Mouse (Mus musculus) fat pad, adult 2 months (tissue): ENCODE measurements at regions not wholly inside any gene's neighbourhood (a gene's known extent, or its start where the extent isn't known, plus 50 kb on each side); places are given as distances from the start of the nearest gene placed in this dataset.

Experiments used
- DNase-seq: peaks from one replicate; pipeline ENCODE4 v3.0.0-alpha.2; 2011; ENCODE audit warnings: low read depth, low spot score; ENCODE audit errors: extremely low read depth

DNA sequence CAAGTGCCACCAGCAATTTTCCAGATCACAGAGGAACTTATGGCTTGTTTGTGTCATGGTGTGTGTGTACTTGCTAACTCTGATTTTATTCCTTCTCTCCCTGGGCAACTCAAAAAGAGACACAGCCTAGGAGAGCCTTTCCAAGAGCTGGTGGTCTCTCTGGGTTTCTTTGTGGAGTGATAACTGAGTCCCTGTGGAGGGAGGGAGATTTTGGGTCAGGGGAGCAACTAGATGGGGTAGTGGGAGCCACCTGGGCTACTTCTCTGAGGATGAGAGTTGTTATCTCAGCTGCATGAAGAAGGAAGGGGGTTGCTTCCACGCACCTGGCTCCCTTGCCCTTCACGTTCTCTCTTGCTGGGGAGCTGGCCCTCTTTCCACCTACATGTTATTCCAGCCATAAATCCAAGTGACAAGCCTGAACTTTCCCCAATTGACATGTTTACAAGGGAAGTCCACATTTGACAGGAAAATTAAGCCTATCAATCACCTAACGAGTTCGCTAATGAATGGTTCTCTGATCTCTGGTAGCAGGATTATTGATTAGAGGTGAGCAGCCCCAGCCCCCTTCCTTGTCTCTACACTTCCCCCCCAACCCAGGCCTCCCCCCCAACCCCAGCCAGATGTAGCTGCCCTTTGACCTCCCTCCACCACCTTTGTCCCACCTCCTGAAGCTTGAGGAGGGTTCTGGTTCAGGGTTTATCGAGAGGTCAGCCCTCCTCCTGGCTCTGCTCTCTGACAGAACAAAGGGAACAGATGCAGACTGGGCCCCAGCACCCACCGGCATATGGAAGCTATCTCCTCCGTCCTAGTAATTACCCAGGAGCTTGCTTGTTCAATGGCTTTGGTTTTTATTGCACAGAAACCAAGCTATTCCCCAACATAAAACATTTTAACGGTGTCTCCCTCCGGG lies 304.4 kb upstream of the Zfp703 start:
- DNase-seq: no peak

GRCm38 (mm10) chr8:26677584-26678138 lies 299.5 kb upstream of the Zfp703 start:
- no peak for DNase-seq

GRCm38 (mm10) chr8:26680891-26681381 lies 296.2 kb upstream of the Zfp703 start:
- DNase-seq: no peak

- no peak for DNase-seq
Measured at GRCm38 (mm10) chr8:26687146-26687545, 290.0 kb upstream of the Zfp703 start.

DNA sequence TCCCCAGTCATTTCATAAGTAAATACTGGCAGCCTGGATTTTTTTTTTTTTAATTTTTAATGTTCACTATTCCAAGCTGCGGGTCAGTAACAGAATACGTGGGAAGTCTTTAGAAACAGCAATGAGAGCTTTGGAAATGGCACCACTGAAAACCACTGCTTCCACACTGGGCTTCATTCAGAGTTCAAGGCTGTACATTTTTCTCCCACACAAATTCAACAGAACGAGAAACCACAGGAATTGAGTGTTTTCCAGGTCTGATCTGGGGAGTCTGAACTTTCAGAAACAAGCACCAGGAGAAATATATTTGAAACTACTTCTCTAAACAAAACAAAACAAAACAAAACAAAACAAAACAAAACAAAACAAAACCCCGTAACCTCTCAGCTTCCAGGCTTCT lies 289.1 kb upstream of the Zfp703 start:
- no peak for DNase-seq

GRCm38 (mm10) chr8:26688745-26689478 lies 288.2 kb upstream of the Zfp703 start:
- no peak for DNase-seq

- DNase-seq: peak; percentile 58
Measured at GRCm38 (mm10) chr8:26689479-26690177, 287.5 kb upstream of the Zfp703 start.

DNA sequence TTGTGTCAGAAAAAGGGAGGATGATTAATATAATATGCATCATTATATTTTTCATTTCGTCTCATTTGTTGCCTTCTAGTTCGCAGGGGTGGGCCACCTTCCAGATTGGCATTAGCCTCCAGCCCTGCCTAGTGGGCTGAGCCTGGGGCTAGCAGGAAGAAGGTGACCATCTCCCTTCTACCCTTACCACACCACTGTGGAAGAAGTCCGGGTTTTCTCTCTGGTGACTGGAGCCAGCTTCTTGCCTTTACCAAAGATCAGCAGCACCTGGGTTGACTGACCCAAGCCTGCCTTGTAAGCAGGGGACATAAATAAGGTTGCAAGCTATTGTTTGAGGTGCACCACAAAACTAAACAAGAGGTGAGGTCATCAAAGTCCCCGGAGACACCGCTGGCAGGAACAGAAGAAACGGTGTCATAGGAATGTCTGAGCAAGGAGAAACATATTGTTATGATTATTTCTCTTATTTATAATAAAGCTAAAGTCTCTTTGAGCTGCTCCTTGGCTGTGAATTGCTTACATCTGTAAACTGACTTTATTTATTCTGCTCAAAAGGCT lies 286.9 kb upstream of the Zfp703 start:
- DNase-seq: no peak

DNA sequence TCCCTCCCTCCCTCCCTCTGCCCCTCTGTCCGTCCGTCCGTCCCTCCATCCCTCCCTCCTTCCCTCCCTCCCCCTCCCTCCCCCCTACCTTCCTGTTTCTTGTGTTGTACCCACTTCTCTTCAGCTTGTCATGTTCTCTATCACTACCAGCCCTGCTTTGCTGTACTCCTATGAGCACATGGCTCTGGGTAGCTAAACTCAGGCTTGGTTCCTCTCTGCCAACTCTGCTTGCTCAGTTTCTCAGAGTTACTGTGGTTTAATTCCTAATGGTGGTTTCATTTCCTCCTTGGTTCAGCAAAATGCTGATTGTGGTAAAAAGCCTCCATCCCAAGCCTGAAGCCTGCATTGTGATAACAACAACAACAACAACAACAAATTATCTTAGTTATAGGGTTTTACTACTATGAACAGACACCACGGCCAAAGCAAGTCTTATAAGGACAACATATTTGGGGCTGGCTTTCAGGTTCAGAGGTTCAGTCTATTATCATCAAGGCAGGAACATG lies 279.5 kb upstream of the Zfp703 start:
- no peak for DNase-seq

GRCm38 (mm10) chr8:26698580-26698979 lies 278.5 kb upstream of the Zfp703 start:
- DNase-seq: no peak

DNA sequence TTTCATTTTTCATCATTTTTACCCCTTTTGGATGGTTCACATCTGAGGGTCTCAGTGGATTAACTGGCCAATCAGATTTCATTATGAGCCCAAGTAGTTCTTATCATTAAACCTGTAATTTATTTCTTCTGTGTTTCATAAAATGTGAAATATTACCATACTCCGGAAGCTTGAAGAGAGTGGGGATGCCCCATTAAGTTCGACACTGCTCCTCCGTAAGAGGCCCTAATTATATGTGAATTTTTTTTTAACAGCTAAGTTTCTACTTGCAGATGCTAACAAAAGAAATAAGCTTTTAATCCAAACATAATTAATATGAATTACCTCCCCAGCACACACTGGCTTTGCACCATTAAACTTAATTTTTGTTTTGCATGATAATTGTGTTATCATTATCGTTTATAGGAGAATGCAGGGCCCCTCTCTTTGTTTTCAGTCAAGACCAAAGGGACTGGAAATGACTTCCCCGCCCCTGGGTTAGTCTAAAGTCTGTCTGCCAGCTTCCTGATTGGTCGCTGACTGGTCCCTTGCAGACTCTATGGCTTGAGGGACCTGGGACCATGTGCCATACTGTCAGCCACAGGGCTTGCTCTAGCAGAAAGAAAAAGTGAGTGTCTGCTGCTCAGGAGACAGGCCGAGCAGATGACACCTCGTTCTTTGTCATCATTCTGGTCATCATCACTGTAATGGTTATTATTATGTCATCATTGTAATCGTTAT lies 270.9 kb upstream of the Zfp703 start:
- no peak for DNase-seq

- DNase-seq: no peak
Measured at GRCm38 (mm10) chr8:26706768-26707156, 270.4 kb upstream of the Zfp703 start.

GRCm38 (mm10) chr8:26713836-26714235 lies 263.3 kb upstream of the Zfp703 start:
- DNase-seq: no peak

GRCm38 (mm10) chr8:26714714-26715113 lies 262.4 kb upstream of the Zfp703 start:
- no peak for DNase-seq

DNA sequence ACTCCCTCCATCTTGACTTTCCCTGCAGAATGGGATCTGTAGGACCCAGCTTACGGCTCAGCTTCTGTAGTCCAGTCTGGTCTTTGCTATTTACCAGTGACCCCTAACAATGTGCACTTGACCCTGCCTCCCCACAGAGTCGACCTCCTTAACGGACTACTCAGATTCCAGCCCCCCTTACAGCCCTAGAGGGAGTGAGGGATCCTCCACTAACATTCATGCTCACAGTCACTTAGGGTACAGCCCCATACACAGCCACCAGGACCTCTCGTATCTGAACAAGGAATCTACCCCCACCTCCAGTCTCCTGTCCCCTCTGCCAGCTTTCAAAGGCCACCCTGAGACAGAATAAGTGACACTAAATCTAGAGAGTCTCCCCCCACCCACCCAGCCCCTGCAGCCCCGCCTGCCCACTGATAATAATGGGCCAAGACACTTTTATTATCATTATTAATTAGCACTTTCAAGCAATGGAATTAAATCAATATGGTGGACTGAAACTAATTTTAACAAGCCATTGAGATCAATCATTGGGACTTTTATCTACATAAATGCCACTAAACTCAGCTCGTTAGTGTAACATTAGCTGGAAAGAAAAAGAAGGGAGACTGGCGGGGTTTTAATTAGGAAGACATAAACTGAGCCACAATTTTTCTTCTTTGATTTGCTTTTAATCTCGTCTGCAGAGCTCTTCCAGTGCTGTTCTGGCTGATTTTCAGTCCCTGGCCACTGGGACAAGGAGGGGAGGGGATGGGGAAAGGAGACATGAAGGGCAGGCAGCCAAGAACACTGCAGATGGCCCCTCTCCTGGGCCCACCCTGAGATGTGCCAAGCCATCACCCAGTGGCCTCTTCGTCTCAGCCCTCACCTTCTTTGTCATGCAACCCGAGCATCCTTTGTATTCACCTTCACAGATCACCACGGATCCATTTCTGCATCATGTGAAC lies 258.4 kb upstream of the Zfp703 start:
- DNase-seq: no peak

- DNase-seq: no peak
Measured at GRCm38 (mm10) chr8:26722766-26723165, 254.4 kb upstream of the Zfp703 start.

DNA sequence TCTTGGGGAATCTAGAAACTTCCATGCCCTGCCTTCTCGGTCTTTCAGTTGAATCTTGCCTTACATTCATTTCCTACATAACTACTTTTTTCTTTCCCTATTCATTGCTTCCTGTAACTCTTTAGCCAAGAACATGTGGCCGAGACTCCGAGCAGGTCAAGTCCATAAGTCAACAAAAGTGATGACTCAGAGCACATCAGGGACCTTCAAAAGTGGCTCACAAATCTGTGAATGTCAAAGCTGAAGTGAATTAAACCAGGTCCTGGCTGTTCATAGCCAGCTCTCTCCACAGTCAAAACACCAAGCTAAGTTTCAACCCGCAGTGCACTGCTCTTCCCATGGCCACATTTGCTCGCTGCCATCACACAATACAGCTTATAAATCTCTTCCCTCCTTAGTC lies 252.5 kb upstream of the Zfp703 start:
- DNase-seq: no peak

GRCm38 (mm10) chr8:26725521-26725920 lies 251.6 kb upstream of the Zfp703 start:
- no peak for DNase-seq

DNA sequence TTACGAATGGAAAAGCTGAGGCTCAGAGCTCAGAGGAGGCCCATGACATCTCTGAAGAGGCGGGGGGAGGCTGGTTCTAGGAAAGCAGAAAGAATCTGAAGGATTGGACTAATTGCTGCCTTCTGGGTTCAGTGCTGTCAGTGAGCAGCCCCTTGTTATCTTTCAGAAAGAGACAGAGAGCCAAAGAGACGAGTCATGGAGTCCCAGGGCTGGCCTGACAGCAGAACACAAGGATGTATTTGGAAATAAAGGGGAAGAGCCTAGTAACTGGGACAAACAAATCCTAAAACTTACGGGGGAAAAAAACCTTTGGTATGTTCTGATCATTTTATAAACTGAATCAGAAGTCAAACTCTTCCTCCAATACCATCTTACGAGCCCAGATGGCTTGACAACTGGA lies 247.8 kb upstream of the Zfp703 start:
- DNase-seq: no peak
